Mouse (Mus musculus): ENCODE results near the gene Syde1. TPM values are rescaled to one million over a fixed set of nuclear protein-coding genes. Genes with fewer than 3 reads are reported as not detected.

Gene Syde1
- total RNA-seq, 2 experiments from 2014 or later, result 17.7 to 18.6 TPM

DNA sequence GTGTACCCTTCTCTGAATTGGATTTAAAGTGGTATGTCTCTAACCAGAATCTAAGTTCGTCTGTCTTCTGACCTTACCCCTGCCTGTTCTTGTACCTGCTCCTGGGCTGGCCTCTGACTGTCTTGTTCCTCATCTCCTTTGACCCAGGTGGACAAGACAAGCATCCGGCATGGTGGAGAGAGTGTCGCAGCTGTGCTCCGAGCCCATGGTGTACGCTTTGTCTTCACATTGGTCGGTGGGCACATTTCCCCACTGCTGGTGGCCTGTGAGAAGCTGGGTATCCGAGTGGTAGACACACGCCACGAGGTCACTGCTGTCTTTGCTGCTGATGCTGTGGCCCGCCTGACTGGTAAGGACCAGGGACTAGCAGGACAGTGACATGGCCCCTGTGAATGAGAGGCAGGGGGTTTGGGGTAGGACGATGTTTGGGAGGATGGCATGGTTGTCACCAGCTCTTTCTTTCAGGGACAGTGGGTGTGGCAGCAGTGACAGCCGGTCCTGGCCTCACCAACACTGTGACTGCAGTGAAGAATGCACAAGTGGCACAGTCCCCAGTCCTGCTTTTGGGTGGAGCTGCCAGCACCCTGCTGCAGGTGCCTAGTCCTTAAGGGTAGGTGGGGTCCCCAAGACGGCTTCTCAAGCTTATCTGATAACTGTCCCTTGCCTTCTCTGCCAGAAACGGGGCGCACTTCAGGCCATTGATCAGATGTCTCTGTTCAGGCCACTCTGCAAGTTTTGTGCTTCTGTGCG lies 15.2 kb downstream of the Syde1 start:
- DNase-seq, result no peak
- intact Hi-C loops (cut with DNase I), result loop anchor here (10.0 kb wide), 1 partner anchor 572 kb away; no protein-coding TSS in a partner anchor

DNA sequence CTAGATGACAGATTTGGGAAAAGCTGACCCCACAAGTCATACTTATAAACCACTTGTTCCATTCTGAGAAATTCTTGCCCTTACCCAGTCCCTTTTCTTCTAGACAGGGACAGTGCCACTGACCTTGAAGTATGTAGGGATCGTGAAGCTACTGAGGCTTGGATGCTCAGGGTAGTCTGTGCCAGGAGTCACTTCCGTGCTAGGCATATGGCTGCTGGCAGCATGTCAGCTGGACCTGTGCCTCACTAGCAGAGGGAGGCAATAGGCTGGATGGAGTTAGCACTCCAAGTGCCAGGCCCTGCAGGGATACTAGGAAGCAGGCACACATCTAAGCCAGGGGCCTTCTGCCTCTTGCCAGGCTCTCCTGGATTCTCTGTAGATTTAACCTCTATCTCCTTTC lies 16.1 kb downstream of the Syde1 start:
- intact Hi-C loops (cut with DNase I), result loop anchor here (1.0 to 10.0 kb wide), 2 partner anchors 16 to 571 kb away; partner anchors contain the start of gene Syde1
- peak; percentile 51 to 69 for DNase-seq

DNA sequence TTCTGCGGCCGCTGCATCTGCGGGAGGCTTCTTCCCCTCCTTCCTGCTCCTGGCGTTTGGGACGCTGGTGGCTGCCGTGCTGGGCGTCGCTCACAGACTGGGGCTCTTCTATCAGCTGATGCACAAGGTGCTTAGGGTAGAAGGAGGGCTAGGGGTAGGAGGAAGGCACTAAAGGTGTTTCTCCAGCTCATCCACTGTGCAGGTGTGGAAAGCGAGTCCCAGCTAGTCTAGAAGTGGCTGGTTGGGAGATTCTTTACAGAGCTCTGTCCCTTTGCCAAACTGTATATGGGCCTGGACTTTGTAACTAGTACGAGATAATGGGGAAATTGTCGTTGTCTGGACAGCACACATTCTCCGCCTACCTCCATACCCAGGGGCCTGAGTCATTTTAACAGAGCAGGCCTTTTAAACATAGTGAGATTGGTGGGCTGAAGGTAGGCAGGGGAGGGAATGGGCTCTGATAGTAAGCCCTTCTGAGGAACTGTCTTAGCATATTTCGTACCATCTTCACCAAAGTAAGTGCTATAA lies 16.6 kb downstream of the Syde1 start:
- no peak for DNase-seq
- intact Hi-C loops (cut with DNase I), result loop anchor here (1.0 to 10.0 kb wide), 2 partner anchors 16 to 570 kb away; partner anchors contain the start of gene Syde1

DNA sequence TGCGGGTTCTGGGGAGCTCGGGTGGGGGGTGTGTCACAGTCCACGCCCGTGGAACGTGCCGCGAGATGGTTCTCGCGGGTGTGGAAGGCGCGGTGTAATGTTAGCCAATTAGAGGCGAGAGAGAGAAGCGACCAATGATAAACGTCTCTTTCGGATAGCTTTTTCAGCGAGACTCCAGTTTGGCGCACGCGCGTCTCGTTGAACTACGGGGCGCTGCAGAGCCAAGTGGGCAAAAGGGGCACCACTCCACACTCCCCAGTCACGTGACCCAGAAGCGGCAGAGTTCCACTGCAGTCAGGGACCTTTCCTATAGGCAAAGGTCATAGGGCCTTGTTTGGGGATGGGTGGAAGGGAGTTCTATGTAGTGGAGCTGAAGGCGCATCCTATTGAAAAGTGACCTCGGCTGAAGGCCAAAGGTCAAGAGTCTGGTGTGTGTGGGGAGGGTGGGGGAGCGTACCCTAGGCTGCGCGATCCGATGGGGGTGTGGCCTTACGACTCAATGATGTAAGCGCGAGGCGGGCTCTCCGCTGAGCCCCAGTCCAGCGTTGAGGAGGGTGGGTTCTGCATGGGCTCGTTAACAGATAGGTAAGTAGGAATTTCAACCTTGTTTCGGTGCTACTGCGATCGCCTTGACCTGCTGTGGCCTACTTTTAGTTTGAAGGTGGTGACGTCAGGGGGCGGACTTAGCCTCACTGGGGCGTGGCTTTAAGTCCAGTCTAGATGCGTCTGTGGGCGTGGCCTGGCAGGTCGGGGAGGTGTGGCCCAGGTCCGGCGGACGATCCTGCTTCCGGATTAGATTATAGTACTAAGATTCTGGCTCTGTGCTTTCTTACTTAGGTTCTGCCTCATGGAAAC lies 17.3 kb downstream of the Syde1 start, which contains the start of gene Ilvbl:
Gene Ilvbl, plus strand, starts transcription at position 97 of the 855 bp plus-strand sequence.
- intact Hi-C loops (cut with DNase I), result loop anchor here (1.0 to 10.0 kb wide), 2 partner anchors 17 to 570 kb away; partner anchors contain the start of gene Syde1
- DNase-seq, result peak; percentile 96 to 97

DNA sequence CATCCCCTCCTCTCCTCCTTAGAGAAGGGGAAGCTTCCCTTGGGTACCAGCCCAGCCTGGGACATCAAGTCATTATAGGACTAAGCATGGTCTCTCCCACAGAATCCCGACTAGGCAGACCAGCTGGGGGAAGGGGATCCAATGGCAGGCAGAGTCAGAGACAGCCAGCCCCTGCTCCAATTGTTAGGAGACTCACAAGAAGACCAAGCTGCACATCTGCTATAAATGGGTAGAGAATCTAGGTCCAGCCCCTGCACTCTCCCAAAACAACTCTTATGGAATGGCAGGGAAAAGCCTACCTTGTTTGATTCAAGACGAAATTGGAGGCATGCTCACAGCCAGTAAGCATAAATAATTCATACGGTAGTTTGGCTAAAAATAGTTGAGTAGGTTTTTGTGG lies 18.5 kb downstream of the Syde1 start:
- DNase-seq, result no peak
- intact Hi-C loops (cut with DNase I), result loop anchor here (10.0 kb wide), 1 partner anchor 568 kb away; no protein-coding TSS in a partner anchor

DNA sequence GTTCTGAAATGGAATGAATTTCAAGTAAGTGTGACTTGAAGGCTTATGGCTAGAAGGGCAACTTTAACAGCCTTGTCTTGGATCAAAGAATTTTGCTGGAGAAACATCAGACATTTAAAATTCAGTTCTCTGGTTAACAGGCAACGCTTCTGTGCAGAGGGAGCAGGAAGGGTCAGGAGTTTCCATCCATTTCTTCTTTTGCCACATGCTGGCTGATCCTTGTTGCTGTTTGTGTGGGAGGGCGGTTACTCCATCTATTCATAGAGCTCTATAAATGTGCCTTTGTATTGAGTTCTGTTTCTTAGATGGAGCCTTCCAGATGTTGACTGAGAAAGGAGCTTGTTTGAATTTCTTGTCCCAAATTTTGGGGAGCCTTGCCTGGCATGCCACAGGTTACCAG lies 20.9 kb downstream of the Syde1 start:
- no peak for DNase-seq
- intact Hi-C loops (cut with DNase I), result loop anchor here (10.0 kb wide), 1 partner anchor 566 kb away; no protein-coding TSS in a partner anchor

DNA sequence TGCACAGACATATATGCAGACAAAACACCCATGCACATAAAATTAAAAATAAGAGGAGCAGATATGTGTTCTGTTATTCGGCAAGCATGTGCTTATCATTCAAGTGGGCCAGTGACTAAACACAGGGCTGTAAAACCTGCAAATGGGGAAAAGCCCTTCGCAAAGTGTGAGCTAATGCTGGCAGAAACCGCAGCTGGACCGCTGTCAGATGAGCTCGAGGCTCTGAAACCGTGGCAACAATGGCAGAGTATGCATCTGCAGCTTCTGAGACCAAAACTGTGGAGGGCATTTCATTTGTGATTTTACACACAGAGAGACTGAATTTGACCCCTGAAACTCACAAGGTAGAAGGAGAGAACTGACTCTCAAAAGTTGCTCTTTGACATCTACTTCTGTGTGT lies 21.3 kb downstream of the Syde1 start:
- intact Hi-C loops (cut with DNase I), result loop anchor here (10.0 kb wide), 1 partner anchor 566 kb away; no protein-coding TSS in a partner anchor
- DNase-seq, result no peak

DNA sequence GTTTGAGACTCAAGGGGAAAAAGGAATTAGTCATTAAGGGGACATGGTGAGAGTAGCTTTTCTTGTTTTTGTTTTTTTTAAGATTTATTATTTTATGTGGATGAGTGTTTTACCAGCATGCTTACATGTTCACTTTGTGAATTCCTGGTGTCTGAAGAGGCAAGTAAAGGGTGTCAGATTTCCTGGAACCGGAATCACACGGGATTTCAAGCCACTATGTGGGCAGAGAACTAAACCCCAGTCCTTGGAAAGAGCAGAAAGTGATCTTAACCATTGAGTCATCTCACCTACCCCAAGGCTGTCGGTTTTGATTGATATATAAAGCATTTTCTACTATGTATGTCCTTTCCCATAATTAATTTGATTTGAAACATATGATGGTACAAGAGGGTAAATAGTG lies 22.1 kb downstream of the Syde1 start:
- no peak for DNase-seq
- intact Hi-C loops (cut with DNase I), result loop anchor here (5.0 to 10.0 kb wide), 2 partner anchors 33 to 565 kb away; no protein-coding TSS in a partner anchor

DNA sequence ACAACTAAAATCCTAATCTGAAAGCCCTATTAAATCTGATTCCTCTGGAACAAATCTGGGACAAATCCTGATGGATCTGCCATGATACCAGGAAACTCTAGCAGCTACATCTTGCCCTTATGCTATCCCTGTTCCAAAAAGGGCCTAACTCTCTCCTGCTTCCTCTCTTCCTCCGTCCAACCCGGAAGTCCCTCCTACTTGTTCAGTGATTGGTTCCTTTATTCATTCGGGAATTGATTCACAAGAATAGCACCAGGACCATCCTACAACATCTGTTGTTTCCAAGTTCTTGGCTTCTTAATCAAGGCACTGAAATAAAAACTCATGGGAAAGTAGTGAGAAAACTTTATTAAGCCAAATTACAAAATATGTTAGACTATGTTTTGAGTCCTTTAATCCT lies 22.6 kb downstream of the Syde1 start:
- peak in 1 of 2 experiments; percentile 29 for DNase-seq

DNA sequence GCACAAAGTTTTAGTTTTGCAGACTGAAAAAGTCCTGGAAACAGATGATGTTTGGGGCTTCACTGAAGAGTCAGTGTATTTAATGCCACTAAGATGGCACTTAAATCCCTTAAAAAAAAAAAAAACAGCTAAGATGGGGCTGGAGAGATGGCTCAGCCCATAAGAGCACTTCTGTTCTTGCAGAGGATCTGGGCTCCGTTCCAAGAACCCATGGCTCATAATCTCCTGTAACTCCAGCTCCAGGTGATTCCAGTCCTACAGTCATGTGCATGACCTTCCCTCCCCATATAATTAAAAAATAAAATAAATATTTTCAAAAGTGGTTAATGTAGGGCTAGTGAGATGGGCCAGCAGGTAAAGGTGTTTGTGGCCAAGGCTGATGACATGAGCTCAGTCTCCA lies 26.7 kb downstream of the Syde1 start:
- DNase-seq, result no peak
- intact Hi-C loops (cut with DNase I), result loop anchor here (5.0 kb wide), 1 partner anchor 37 kb away; no protein-coding TSS in a partner anchor

More for the DNA sequence above, 22.6 kb downstream of the Syde1 start:
- intact Hi-C loops (cut with DNase I), result loop anchor here (5.0 kb wide), 1 partner anchor 33 kb away; no protein-coding TSS in a partner anchor

DNA sequence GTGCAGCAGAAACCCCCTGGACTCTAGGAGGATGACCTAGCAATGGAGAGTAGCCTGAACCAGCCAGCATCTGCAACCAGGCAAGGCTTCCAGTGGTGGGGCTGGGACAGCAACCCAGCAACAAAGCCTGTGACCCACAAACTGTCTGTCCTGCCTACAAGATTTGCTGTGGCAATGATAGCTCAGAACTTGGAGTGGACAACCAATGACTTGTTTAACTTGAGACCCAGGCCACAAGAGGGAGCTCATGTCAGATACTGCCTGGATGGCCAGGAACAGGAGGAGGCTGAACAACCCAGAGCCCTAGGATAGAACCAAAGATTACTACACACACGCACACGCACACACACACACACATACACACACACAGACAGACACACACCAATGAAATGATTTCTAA lies 50.8 kb downstream of the Syde1 start:
- intact Hi-C loops (cut with DNase I), result loop anchor here (2.0 kb wide), 1 partner anchor 64 kb away; no protein-coding TSS in a partner anchor
- DNase-seq, result peak; percentile 45 to 62

Other genes starting within 250 kb of the Syde1 start
- gene Agpat3, start 239.5 kb downstream of the Syde1 start, total RNA-seq (2021), result 100 to 1,000 TPM; 290 to 296 TPM
- 100 to 1,000 TPM; 120 to 122 TPM for gene Rrp1, start 178.9 kb downstream of the Syde1 start, total RNA-seq (2021)
- gene Cstb, start 166.3 kb downstream of the Syde1 start, total RNA-seq (2021), result 10 to 100 TPM; 41.6 to 42.7 TPM
- 10 to 100 TPM in 1 of 2 experiments, 1 to 10 TPM in 1; 9.4 to 10.0 TPM for gene Pdxk, start 127.0 kb downstream of the Syde1 start, total RNA-seq (2021)
- gene Olfr1358, start 74.5 kb downstream of the Syde1 start, total RNA-seq (2021), result not detected
- gene Ilvbl, start 17.6 kb downstream of the Syde1 start, total RNA-seq (2021), result 10 to 100 TPM; 50.4 to 53.2 TPM
- not detected for gene Olfr1357, start 26.1 kb upstream of the Syde1 start, total RNA-seq (2021)
- gene Casp14, start 126.3 kb upstream of the Syde1 start, total RNA-seq (2021), result not detected
- gene Ccdc105, start 161.1 kb upstream of the Syde1 start, total RNA-seq (2021), result not detected
- gene Slc1a6, start 188.5 kb upstream of the Syde1 start, total RNA-seq (2021), result under 1 TPM in 1 of 2 experiments, not detected in 1; 0.34 TPM

Measured in heart, postnatal 10 days (tissue).